Mouse (Mus musculus): ENCODE results near the gene Hist1h2bm.
"Not testable (repeated sequence)": the region's sequence is repeated elsewhere in the genome, so short reads cannot be mapped to it uniquely, and the experiment has no call there.

Hist1h2bm gene

DNA sequence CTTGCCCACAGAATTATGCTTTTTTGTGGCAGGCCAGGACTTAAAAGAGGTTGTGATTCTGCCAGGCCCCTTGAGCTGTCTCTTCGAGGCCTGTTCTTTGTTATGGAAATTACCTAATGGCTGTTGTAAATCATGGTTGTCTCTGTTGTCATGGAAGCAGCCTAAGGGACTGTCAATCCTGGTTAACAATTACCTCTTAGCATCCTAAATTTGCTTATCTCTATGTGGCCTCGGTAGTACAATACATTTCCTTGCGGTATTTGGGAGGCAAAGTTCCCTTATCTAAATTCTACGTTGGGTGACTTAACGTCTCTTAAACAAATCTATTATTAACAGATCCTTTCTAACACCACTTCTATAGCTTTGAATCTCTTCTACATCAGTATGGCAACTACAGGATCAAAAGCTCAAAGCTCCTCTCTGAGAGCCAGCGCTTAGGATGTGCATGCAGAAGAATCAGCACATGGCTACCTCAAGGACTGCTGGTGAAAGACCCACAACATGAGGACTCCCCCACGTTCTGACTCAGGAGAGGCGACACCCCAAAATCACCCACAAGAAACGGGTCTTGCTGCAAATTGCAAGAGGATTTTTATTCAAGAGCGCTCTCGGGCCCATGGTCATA is 6.2 kb downstream of the Hist1h2bm start:
- DNase-seq (ENCODE audit: low spot score in 2 of 2), result no peak

- no peak for DNase-seq (ENCODE audit: low spot score in 2 of 2)
Measured at GRCm38 (mm10) chr13:21729544-21729943, 7.7 kb downstream of the Hist1h2bm start.

DNA sequence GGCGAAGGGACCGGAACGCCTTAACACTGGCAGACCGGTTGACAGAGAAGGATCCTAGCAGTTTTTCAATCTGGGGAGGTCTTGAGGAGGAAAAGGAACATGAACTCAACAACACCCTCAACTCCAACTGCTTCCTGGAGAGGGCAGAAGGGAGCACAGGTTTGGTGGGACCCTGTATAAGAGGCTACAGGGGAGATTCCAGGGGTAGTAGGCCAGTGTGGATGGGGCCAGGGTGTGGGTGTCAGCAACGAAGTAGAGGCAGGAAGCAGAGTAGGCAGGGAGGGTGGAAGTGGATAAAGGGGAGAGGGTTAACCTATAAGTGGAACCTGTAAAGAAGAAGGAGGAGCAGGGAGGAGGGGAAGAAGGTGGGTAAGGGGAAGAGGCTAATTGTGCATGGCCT is 11.6 kb downstream of the Hist1h2bm start:
- no peak for DNase-seq (ENCODE audit: low spot score in 2 of 2)

GRCm38 (mm10) chr13:21734010-21734905 is 12.4 kb downstream of the Hist1h2bm start:
- DNase-seq (ENCODE audit: low spot score in 2 of 2), result peak; percentile 42 to 61

GRCm38 (mm10) chr13:21734906-21735767 is 13.3 kb downstream of the Hist1h2bm start, which contains the start of gene Hist1h4j:
Gene Hist1h4j (plus strand): TSS chr13:21735064.
- DNase-seq (ENCODE audit: low spot score in 2 of 2), result peak; percentile 58 to 69

- no peak for DNase-seq (ENCODE audit: low spot score in 2 of 2)
Measured at GRCm38 (mm10) chr13:21745006-21745405, 23.2 kb downstream of the Hist1h2bm start.

DNA sequence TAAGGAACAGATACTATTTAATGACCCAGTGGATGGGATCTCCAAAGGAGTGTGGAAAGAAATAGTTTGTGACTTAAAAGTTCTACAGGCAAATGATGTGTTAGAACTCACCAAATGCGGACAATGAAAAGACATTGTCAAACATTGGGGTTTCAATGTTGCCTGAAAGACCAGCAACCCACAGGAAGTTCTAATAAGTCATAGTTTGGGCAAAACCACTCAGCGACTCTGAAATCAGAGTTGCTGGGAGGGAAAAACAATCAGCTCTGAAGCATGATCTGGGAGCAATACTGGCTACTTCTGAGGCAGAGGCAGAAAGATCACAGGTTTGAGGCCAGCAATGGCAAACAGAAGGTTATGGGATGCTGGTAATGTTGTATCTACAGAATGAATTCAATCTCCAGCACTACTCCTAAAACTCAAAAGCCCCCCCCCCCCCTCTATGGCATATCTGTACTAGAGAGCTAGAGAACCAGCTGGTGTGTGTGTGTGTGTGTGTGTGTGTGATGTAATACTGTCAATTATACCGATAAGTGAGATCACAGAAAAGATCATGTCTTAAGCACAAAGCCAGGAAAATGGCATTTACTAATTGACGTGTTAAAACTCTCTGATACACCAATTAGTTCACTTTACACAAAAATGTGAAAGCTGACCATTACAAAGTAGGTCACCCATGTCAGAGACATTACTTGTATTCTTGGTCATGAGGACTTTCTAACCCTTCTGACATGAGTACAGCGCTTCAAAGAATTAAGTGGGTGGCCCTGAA is 27.7 kb downstream of the Hist1h2bm start:
- no peak for DNase-seq (ENCODE audit: low spot score in 2 of 2)

GRCm38 (mm10) chr13:21750159-21751017 is 28.5 kb downstream of the Hist1h2bm start, which contains the start of gene Hist1h4k:
Gene Hist1h4k (minus strand): TSS chr13:21750505.
- DNase-seq (ENCODE audit: low spot score in 2 of 2), result peak; percentile 90

- DNase-seq (ENCODE audit: low spot score in 2 of 2), result no peak
Measured at GRCm38 (mm10) chr13:21751417-21751816, 29.6 kb downstream of the Hist1h2bm start.

DNA sequence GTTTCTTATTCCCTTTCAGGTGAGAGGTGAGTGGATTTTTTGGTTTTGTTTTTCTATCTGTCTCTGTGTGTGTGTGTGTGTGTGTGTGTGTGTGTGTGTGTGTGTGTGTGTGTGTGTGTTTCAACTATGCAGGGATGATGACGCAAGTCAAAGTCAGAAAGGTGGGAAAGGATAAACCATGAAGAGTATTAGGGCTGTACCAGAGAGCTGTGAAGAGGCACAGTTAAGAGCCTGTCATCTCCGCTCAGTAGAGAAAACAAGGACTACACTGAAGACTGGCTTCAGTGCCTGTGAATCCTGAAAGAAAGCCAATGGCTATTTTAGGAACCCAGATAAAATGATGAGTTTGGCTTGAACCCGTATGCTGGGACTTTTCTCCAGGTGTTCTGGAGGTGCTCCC is 30.0 kb downstream of the Hist1h2bm start:
- DNase-seq (ENCODE audit: low spot score in 2 of 2), result no peak

DNA sequence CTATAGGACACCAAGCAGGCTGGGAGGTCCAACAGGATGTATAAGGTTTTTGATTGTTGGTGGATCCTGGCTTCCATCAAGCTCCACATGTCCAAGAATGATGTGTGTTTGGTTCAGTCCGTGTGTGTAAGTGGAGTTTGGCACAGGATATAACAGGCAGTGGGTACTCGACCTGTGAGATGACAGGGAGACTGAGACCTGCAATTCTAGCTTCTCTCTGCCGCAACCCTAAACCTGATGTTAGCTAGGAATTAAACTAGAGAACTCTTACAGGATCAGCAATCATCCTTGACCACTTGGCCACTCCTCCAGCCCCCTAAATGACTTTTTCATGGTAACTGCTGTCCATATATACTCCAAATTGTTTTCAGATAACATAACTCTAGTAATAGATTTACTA is 30.5 kb downstream of the Hist1h2bm start:
- DNase-seq (ENCODE audit: low spot score in 2 of 2), result no peak

GRCm38 (mm10) chr13:21753051-21753523 is 31.2 kb downstream of the Hist1h2bm start:
- no peak for DNase-seq (ENCODE audit: low spot score in 2 of 2)

DNA sequence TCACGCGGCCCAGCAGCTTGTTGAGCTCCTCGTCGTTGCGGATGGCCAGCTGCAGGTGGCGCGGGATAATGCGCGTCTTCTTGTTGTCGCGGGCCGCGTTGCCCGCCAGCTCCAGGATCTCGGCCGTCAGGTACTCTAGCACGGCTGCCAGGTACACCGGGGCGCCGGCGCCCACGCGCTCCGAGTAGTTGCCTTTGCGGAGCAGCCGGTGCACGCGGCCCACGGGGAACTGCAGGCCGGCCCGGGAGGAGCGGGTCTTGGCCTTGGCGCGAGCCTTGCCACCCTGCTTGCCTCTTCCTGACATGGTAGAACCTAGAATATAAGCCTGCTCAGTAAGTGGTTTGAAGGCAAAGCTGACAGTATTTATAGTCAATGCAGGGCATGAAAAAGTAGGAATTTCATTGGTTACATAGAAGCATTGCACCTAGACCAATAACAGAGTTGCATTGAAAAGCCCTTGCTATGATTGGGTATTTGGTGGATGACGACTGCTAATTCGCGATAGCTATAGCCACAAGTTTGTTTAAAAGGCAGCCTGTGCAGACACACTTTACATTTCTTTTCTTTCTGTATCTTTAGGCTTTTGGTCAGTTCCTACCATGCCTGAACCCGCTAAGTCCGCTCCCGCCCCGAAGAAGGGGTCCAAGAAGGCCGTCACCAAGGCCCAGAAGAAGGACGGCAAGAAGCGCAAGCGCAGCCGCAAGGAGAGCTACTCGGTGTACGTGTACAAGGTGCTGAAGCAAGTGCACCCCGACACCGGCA is 31.9 kb downstream of the Hist1h2bm start, which contains the start of the genes Hist1h2ak and Hist1h2bn:
Gene Hist1h2ak (minus strand): TSS at position 304 of the 762 bp plus-strand sequence.
Gene Hist1h2bn (plus strand): TSS at position 600 of the 762 bp plus-strand sequence.
- peak; percentile 40 to 56 for DNase-seq (ENCODE audit: low spot score in 2 of 2)

- not testable (repeated sequence) for DNase-seq (ENCODE audit: low spot score in 2 of 2)
Measured at GRCm38 (mm10) chr13:21754294-21755001, 32.6 kb downstream of the Hist1h2bm start.

GRCm38 (mm10) chr13:21755707-21756106 is 33.9 kb downstream of the Hist1h2bm start:
- DNase-seq (ENCODE audit: low spot score in 2 of 2), result no peak

All from frontal cortex, postnatal 25 days (tissue).